Comparison of ENCODE assay signal across 8 mouse cellular contexts in the genomic region with DNA sequence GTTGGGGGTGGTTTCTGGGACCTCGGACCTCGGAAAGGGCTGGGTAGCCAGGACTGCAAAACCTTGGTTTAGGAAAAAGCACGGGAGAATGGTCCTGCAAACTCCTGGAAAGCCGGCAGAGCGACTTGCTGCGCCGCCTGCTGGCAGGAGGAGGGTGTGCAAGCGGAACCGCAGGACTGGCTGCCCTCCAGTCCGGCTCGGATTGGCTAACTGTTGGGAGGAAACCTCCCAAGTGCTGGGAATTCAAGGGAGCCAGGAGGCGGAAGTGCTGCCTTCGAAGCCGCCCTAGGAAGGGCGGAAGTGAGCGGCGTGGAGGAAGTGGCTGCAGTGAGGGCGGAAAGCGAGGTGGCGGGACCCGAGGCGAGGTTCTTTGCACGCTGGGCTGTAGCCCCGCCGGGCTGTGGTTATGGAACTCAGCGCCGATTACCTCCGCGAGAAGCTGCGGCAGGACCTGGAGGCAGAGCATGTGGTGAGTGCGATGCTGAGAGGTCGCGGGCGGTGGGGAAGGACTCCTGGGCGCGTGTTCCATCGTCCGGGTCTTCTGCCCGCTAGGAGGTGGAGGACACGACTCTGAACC. TPM values are rescaled to one million over a fixed set of nuclear protein-coding genes. Genes with fewer than 3 reads are reported as not detected.
DNase-seq lines count a peak whose midpoint lies in the region; ATAC-seq lines count a peak whose summit lies in the region.

A gene (minus strand): TSS at position 154 of the 577 bp plus-strand sequence.

- peak within 1 kb of the TSS; percentile 85 for H3K4me2 ChIP-seq in intestine, embryonic 14.5 days (ENCODE audit: low read length)

- H3K4me1 ChIP-seq in intestine, embryonic 14.5 days (replicated peaks; ENCODE audit: control insufficient read depth, insufficient read depth, low read length): peaks cover 8% of the 10 kb centered on the region

- H3K27ac ChIP-seq in intestine, embryonic 14.5 days (ENCODE audit: low read depth): peak within 1 kb of the TSS; percentile 86

- WGBS in intestine, embryonic 14.5 days: 0% methylated on average over 39 of the region's 40 CpGs

- DNase-seq in adrenal gland, adult 18-20 months (ENCODE audit: low spot score in 2 of 2): peak; percentile 87 to 88
- peak; percentile 98 for DNase-seq in embryo, embryonic 11 days
- peak; percentile 95 for DNase-seq in gastrocnemius, postnatal 25 days
- DNase-seq in intestine, embryonic 14.5 days (ENCODE audit: low spot score): peak; percentile 96
- DNase-seq in left cerebral cortex, postnatal 14 days (ENCODE audit: low spot score in 2 of 2): peak; percentile 97
- DNase-seq in mesoderm, embryonic 11.5 days (ENCODE audit: low read depth, low spot score): peak; percentile 98
- DNase-seq in right cerebral cortex, postnatal 36 days (ENCODE audit: low spot score in 2 of 2): peak; percentile 92 to 94
- peak; percentile 95 for DNase-seq in yolk sac, embryonic 10.5 days (ENCODE audit: low spot score)

- intact Hi-C loops in left cerebral cortex, postnatal 14 days (cut with DNase I): loop anchor here (5.0 kb wide), 1 partner anchor 128 kb away; a partner anchor contains a TSS

- H3K9me3 ChIP-seq in intestine, embryonic 14.5 days (ENCODE audit: control insufficient read depth, low read length): no peaks in the 10 kb centered on the region

- ATAC-seq in intestine, embryonic 14.5 days (replicated peaks; ENCODE audit: low FRiP score, low TSS enrichment, low read depth): peak; percentile 91

- H3K36me3 ChIP-seq in intestine, embryonic 14.5 days (ENCODE audit: control insufficient read depth, insufficient read depth, low read length): peaks cover 26% of the 10 kb centered on the region

- H3K27me3 ChIP-seq in intestine, embryonic 14.5 days (replicated peaks; ENCODE audit: control insufficient read depth, insufficient read depth, low read length): no peaks in the 10 kb centered on the region

- peak within 1 kb of the TSS; percentile 63 for H3K4me3 ChIP-seq in intestine, embryonic 14.5 days (ENCODE audit: low read depth, low read length)

- H3K9ac ChIP-seq in intestine, embryonic 14.5 days (ENCODE audit: low read length): peak within 1 kb of the TSS; percentile 79

RNA-seq across cellular contexts. Expression of the gene that starts here (rescaled TPM):
- total RNA-seq in adrenal gland, adult 18-20 months (2021): 10 to 100 TPM in 1 of 2 experiments, 1 to 10 TPM in 1; 9.9 to 11.1 TPM
- total RNA-seq in gastrocnemius, postnatal 25 days (2021): 1 to 10 TPM; 2.7 to 3.3 TPM
- polyA plus RNA-seq in intestine, embryonic 14.5 days (2014; fragmentation: Nextera tagmentation; extraction: Ambion mirVana): 7.1 and 8.4 TPM in 2 replicates
- 10 to 100 TPM; 13.6 to 15.9 TPM for total RNA-seq in left cerebral cortex, postnatal 14 days (2021)

Comparison
In these comparisons a context has a peak if more than half of its experiments do, and no peak if none do; other contexts are left out.
1. Peak in every context shown above with its lines: DNase-seq, ATAC-seq, H3K4me3 ChIP-seq and H3K27ac ChIP-seq.